Mouse (Mus musculus) ES-Bruce4 (cell line): ENCODE measurements around the gene Cnot1. TPM values are rescaled to one million over a fixed set of nuclear protein-coding genes. Genes with fewer than 3 reads are reported as not detected.

ENCODE experiments used
- H3K27ac ChIP-seq: 2 replicates; pipeline ENCODE4 v1.5.1; 2012; ENCODE audit warnings: low read length, inconsistent platforms; ENCODE audit not compliant: insufficient read depth
- H3K27me3 ChIP-seq: 2 replicates; pipeline ENCODE4 v1.6.1; 2012; ENCODE audit warnings: mild to moderate bottlenecking, low read length, inconsistent platforms; ENCODE audit not compliant: control insufficient read depth, poor library complexity, insufficient read depth, severe bottlenecking
- H3K36me3 ChIP-seq: 2 replicates; pipeline ENCODE4 v1.6.1; 2012; ENCODE audit warnings: inconsistent platforms, mild to moderate bottlenecking, low read length, moderate library complexity; ENCODE audit not compliant: control insufficient read depth, poor library complexity, insufficient read depth, severe bottlenecking
- H3K4me1 ChIP-seq: one replicate; pipeline ENCODE4 v1.8.1; 2011; ENCODE audit warnings: low read length; ENCODE audit not compliant: control insufficient read depth, insufficient read depth
- H3K4me3 ChIP-seq: 2 replicates; pipeline ENCODE4 v1.5.1; 2011; ENCODE audit warnings: low read depth, mild to moderate bottlenecking, low read length
- H3K9ac ChIP-seq: 2 replicates; pipeline ENCODE4 v1.6.1; 2012; ENCODE audit warnings: low read depth, mild to moderate bottlenecking, inconsistent platforms; ENCODE audit not compliant: poor library complexity, severe bottlenecking
- H3K9me3 ChIP-seq: replicated peaks from 2 replicates; pipeline ENCODE4 v1.6.1; 2012; ENCODE audit warnings: mild to moderate bottlenecking, low read length, inconsistent platforms; ENCODE audit not compliant: control insufficient read depth, poor library complexity, insufficient read depth, severe bottlenecking
- CTCF ChIP-seq: IDR thresholded peaks from one replicate; pipeline ENCODE4 v1.8.1; 2011; ENCODE audit warnings: low read depth, low read length
- EP300 ChIP-seq: IDR thresholded peaks from 2 replicates; pipeline ENCODE4 v1.6.1; 2011; ENCODE audit warnings: low read depth, low read length; ENCODE audit not compliant: insufficient read depth
- POLR2A ChIP-seq: IDR thresholded peaks from one replicate; pipeline ENCODE4 v1.8.1; 2011; ENCODE audit warnings: low read length; ENCODE audit not compliant: insufficient read depth
- polyA plus RNA-seq: library from polyadenylated mRNA; stranded (reverse); fragments of >200 nt; gene quantifications from 2 replicates; pipeline ENCODE4 v1.2.4, GENCODE M21; 2011; ENCODE audit warnings: low read depth; ENCODE audit not compliant: missing spikeins, insufficient read depth, insufficient read length

Gene Cnot1
- polyA plus RNA-seq, 1 experiment = 465 TPM

- Histone ChIP-seq H3K4me3 (no peak overlapping the region), H3K4me1 (peaks cover 2% of the 10 kb centered on the region), H3K36me3 (no peaks in the 10 kb centered on the region), H3K9ac (no peak overlapping the region), H3K27ac (no peak overlapping the region), H3K27me3 (no peaks in the 10 kb centered on the region), H3K9me3 (no peaks in the 10 kb centered on the region)
- TF ChIP-seq POLR2A (no peak), CTCF (no peak), EP300 (no peak)
Observed at GRCm38 (mm10) chr8:95701809-95702208, 105.5 kb downstream of the Cnot1 start.

- H3K4me1 ChIP-seq = peaks cover 2% of the 10 kb centered on the region
Observed at GRCm38 (mm10) chr8:95700282-95700681, 107.0 kb downstream of the Cnot1 start.

DNA sequence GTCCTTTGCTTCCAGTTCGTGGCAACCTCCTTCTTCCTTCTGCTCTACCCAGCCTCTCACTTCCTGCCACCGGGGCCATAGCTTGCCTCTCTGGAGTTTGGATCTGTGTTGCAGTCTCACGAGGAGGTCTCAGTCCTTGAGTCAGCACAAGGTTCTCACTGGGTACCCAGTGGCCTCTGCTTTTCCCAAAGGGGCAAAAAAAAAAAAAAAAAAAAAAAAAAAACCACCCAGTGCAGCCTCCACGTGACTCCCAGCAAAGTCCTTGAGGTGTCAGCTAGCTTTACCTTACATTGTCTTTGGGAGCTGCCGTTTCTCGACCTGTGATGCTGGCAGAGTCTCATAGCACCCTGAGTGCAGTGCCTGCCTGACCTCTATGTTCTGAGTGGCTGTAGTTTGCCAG lies 109.1 kb downstream of the Cnot1 start:
- Histone ChIP-seq H3K9me3 (no peaks in the 10 kb centered on the region), H3K4me1 (peaks cover 2% of the 10 kb centered on the region), H3K4me3 (no peak overlapping the region), H3K36me3 (no peaks in the 10 kb centered on the region), H3K27ac (no peak overlapping the region), H3K9ac (no peak overlapping the region), H3K27me3 (no peaks in the 10 kb centered on the region)
- TF ChIP-seq EP300 = no peak
- TF ChIP-seq CTCF = no peak
- TF ChIP-seq POLR2A = no peak

More at GRCm38 (mm10) chr8:95700282-95700681, 107.0 kb downstream of the Cnot1 start:
- H3K9me3 ChIP-seq = no peaks in the 10 kb centered on the region
- TF ChIP-seq CTCF (no peak), EP300 (no peak), POLR2A (no peak)
- H3K27ac ChIP-seq = no peak overlapping the region
- no peaks in the 10 kb centered on the region for H3K27me3 ChIP-seq
- no peaks in the 10 kb centered on the region for H3K36me3 ChIP-seq
- no peak overlapping the region for H3K9ac ChIP-seq
- H3K4me3 ChIP-seq = no peak overlapping the region

DNA sequence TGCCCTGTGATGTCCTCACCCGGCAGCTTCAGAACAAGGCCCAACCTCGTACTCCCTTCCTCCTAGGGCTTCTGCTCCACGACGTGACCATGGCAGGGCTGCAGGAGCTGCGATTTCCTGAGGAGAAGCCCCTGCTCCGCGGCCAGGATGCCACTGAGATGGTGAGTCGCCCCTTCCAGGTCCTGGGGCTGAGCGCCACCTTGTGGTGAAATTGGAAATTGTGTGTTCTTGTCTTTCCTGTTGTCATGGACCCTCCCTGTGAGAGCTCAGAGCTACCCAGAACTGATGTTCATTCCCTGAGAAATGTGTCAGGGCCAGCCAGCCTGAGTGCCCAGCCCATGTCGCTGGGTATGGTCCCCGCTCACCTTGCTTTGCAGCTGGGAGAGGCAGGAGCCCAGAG lies 110.1 kb downstream of the Cnot1 start:
- Histone ChIP-seq H3K36me3 (no peaks in the 10 kb centered on the region), H3K4me1 (peaks cover 2% of the 10 kb centered on the region), H3K27me3 (no peaks in the 10 kb centered on the region), H3K9ac (no peak overlapping the region), H3K4me3 (peak overlapping the region; percentile 35), H3K27ac (no peak overlapping the region), H3K9me3 (no peaks in the 10 kb centered on the region)
- no peak for TF ChIP-seq POLR2A
- TF ChIP-seq CTCF = peak; percentile 93
- no peak for TF ChIP-seq EP300

GRCm38 (mm10) chr8:95696661-95697060 lies 110.6 kb downstream of the Cnot1 start:
- no peaks in the 10 kb centered on the region for H3K27me3 ChIP-seq
- no peaks in the 10 kb centered on the region for H3K36me3 ChIP-seq
- peak overlapping the region; percentile 35; the same call in 1 of the 2 replicates for H3K4me3 ChIP-seq
- no peak overlapping the region for H3K9ac ChIP-seq
- 0 out of 2 replicates have a peak overlapping the region, but pooled peaks have one; percentile 3 for H3K27ac ChIP-seq
- no peak for TF ChIP-seq CTCF
- no peak for TF ChIP-seq POLR2A
- no peak for TF ChIP-seq EP300
- no peaks in the 10 kb centered on the region for H3K9me3 ChIP-seq
- H3K4me1 ChIP-seq = peaks cover 2% of the 10 kb centered on the region

DNA sequence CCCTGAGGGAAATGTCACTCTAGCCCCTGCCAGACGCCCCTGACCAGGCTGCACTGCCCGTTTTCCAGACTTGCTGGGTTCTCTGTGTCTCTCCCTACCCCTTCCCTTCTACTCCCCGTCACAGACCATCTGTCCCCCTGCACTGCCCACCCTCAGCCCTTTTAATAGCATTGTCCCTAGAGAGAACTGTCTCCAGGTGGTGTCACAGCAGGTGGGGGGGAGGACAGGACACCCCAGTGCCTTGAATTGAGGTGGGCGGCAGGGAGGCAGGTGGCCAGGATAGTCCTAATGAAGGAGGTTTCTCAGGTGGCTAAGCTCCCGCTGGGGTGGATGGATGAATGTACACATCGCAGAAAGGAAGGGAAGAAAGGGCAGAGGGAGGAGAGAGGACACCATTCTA lies 112.6 kb downstream of the Cnot1 start:
- TF ChIP-seq POLR2A (no peak), CTCF (no peak), EP300 (no peak)
- H3K9me3 ChIP-seq = no peaks in the 10 kb centered on the region
- peaks cover 2% of the 10 kb centered on the region for H3K4me1 ChIP-seq
- H3K36me3 ChIP-seq = no peaks in the 10 kb centered on the region
- H3K27ac ChIP-seq = no peak overlapping the region
- H3K4me3 ChIP-seq = no peak overlapping the region
- H3K9ac ChIP-seq = no peak overlapping the region
- H3K27me3 ChIP-seq = no peaks in the 10 kb centered on the region
